Mouse (Mus musculus): ENCODE data around the gene Emilin1. TPM values are rescaled to one million over a fixed set of nuclear protein-coding genes. Genes with fewer than 3 reads are reported as not detected.
A peak's percentile ranks its signal among the peaks of the same experiment; 100 is the strongest.

The Emilin1 gene
- 245 and 257 TPM in 2 replicates for polyA plus RNA-seq (2015; fragmentation: Nextera tagmentation; extraction: Ambion mirVana)

DNA sequence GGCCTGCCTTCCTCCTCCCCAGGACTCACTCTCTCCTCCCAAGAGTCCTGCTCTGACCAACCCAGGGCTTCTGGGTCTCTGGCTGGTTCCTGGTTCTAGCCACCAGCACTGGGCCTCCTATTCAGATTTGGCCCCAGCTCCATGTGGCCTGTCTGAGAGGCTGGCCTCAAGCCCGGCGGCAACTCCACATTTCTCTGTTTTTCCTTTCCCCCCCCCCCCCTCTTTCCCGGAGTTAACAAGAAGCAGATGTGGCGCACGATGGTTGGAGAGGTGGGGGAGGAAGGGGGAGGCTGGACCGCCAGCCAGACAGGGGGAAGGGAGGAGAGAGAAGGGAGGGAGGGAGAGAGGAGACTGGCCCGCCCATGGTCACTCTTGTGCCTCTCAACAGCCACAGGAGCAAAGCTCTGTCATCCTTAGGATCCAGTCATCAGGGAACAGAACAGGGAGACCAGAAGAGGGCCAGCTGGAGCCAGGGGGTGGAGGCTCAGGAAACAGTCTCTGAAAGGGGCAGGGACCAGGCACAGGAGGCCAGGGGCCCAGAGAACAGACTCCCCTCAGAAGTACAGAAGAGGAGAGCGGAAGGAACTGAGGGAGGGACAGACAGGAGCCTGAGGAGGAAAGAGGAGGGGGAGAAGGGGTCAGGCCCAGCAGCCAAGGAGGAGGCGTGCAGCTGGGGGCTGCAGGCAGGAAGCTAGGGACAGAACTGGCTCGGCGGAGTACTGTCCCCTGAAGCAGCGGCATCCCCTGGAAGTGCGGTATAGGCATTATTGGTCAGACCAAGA, at the start of gene Emilin1:
Emilin1 (plus strand) TSS at position 343 of the 782 bp plus-strand sequence.
- Histone ChIP-seq H3K9me3 (replicated peaks; ENCODE audit: control insufficient read depth, low read length) (no peaks in the 10 kb centered on the region), H3K27me3 (ENCODE audit: control insufficient read depth, insufficient read depth, low read length) (no peaks in the 10 kb centered on the region), H3K27ac (ENCODE audit: low read length) (peak within 1 kb of the TSS; percentile 98), H3K9ac (ENCODE audit: low read length) (peak within 1 kb of the TSS; percentile 74), H3K4me1 (ENCODE audit: control insufficient read depth, insufficient read depth, low read length) (peaks cover 46% of the 10 kb centered on the region), H3K4me3 (replicated peaks; ENCODE audit: low read length) (peak within 1 kb of the TSS; percentile 55), H3K4me2 (ENCODE audit: low read depth, low read length) (peak within 1 kb of the TSS; percentile 75), H3K36me3 (ENCODE audit: control insufficient read depth, insufficient read depth, low read length) (no peaks in the 10 kb centered on the region)
- 23% methylated on average over 13 of the region's 13 CpGs for WGBS
- ATAC-seq (ENCODE audit: insufficient read depth, low FRiP score): peak; percentile 85

DNA sequence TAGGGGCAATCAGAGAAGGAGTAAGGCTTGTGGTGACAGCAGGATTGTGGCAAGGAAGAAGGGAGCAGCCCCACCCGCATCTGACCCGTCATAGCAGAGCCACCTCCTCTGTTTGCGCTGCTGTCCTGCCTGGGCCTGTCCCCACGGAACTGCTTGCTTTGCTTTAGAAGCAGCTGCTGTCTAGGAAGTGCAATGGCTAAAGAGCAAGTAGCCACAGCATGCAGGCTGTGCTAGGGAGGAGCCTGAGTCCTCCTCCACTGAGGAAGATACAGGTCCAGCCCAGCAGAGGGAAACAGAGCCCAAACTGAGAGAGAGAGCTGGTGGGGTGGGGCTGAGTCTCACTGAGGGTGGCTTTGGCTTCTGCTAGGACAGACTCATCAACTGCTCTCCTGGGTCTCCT, 49.4 kb upstream of the Emilin1 start:
- Histone ChIP-seq H3K9ac (ENCODE audit: low read length) (0 out of 2 replicates have a peak overlapping the region, but pooled peaks have one; percentile 13), H3K9me3 (replicated peaks; ENCODE audit: control insufficient read depth, low read length) (no peaks in the 10 kb centered on the region), H3K27ac (ENCODE audit: low read length) (no peak overlapping the region), H3K27me3 (ENCODE audit: control insufficient read depth, insufficient read depth, low read length) (no peaks in the 10 kb centered on the region), H3K36me3 (ENCODE audit: control insufficient read depth, insufficient read depth, low read length) (no peaks in the 10 kb centered on the region), H3K4me3 (replicated peaks; ENCODE audit: low read length) (no peak overlapping the region), H3K4me2 (ENCODE audit: low read depth, low read length) (no peak overlapping the region), H3K4me1 (ENCODE audit: control insufficient read depth, insufficient read depth, low read length) (0 out of 2 replicates have a peak, but pooled peaks cover 4% of the 10 kb centered on the region)
- WGBS: 48% methylated on average over 4 of the region's 4 CpGs
- ATAC-seq (ENCODE audit: insufficient read depth, low FRiP score): peak; percentile 63

DNA sequence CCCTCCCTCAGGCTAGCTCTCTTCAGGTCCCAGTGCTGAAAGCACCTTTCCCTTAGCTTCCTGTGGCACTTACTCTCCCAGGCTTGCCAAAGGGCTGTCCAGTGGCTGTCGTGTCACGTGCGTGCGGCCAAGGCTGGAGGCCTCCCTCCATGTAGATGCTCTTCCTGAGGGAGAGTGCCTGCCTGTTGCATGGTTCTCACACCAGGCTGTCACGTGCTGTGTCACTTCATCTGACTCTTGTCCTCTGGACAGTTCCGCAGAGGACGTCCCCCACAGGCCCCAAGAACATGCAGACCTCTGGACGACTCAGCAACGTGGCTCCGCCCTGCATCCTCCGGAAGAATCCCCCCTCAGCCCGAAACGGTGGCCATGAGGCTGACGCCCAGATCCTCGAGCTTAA, 48.9 kb upstream of the Emilin1 start:
- Histone ChIP-seq H3K27ac (ENCODE audit: low read length) (no peak overlapping the region), H3K36me3 (ENCODE audit: control insufficient read depth, insufficient read depth, low read length) (no peaks in the 10 kb centered on the region), H3K9ac (ENCODE audit: low read length) (no peak overlapping the region), H3K9me3 (replicated peaks; ENCODE audit: control insufficient read depth, low read length) (no peaks in the 10 kb centered on the region), H3K4me2 (ENCODE audit: low read depth, low read length) (no peak overlapping the region), H3K27me3 (ENCODE audit: control insufficient read depth, insufficient read depth, low read length) (no peaks in the 10 kb centered on the region), H3K4me3 (replicated peaks; ENCODE audit: low read length) (no peak overlapping the region), H3K4me1 (ENCODE audit: control insufficient read depth, insufficient read depth, low read length) (0 out of 2 replicates have a peak, but pooled peaks cover 4% of the 10 kb centered on the region)
- no peak for ATAC-seq (ENCODE audit: insufficient read depth, low FRiP score)
- WGBS: 49% methylated on average over 15 of the region's 15 CpGs

DNA sequence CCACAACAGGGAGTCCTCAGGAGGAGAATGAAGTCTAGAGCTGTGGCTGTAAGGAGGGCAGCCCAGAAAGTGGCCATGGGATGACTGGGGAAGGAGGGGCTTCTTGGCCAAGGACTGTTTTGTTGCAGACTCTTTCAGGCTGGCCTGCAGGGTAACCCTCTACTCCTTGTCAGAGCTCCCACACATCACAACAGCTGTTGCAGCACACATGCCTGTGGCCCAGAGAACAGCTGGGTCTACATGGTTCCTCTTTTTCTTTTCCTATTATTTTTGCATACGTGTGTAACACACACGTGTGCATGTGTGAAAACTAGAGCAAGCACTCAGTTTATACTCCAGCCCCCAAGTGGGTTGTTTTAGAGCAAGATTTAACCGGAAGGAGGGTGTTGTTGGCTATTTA, 46.3 kb upstream of the Emilin1 start:
- H3K9me3 ChIP-seq (replicated peaks; ENCODE audit: control insufficient read depth, low read length): no peaks in the 10 kb centered on the region
- no peak for ATAC-seq (ENCODE audit: insufficient read depth, low FRiP score)
- no peak overlapping the region for H3K4me2 ChIP-seq (ENCODE audit: low read depth, low read length)
- H3K4me1 ChIP-seq (ENCODE audit: control insufficient read depth, insufficient read depth, low read length): peaks cover 10% of the 10 kb centered on the region
- 79% methylated on average over 3 of the region's 3 CpGs for WGBS
- H3K36me3 ChIP-seq (ENCODE audit: control insufficient read depth, insufficient read depth, low read length): no peaks in the 10 kb centered on the region
- H3K27ac ChIP-seq (ENCODE audit: low read length): no peak overlapping the region
- no peaks in the 10 kb centered on the region for H3K27me3 ChIP-seq (ENCODE audit: control insufficient read depth, insufficient read depth, low read length)
- no peak overlapping the region for H3K9ac ChIP-seq (ENCODE audit: low read length)
- H3K4me3 ChIP-seq (replicated peaks; ENCODE audit: low read length): no peak overlapping the region

DNA sequence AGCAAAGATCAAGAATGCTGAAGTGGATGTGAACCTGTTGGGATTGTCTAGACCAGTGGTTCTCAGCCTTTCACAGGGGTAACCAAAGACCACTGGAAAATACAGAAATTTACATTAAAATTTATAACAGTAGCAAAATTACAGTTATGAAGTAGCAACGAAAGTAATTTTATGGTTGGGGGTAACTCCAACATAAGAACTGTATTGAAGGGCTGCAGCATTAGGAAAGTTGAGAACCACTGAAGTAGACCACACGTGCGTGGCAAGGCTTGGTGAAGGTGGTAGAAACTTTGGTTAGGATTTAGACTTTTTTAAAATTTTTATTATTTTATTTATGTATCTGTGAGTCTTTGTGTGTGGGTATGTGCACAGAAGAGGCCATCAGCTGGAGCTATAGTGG, 45.5 kb upstream of the Emilin1 start, which contains the start of gene Tmem214:
Tmem214 (plus strand) TSS at position 301 of the 400 bp plus-strand sequence.
- no peak within 1 kb of the TSS for H3K4me3 ChIP-seq (replicated peaks; ENCODE audit: low read length)
- ATAC-seq (ENCODE audit: insufficient read depth, low FRiP score): no peak
- H3K9me3 ChIP-seq (replicated peaks; ENCODE audit: control insufficient read depth, low read length): no peaks in the 10 kb centered on the region
- H3K4me1 ChIP-seq (ENCODE audit: control insufficient read depth, insufficient read depth, low read length): peaks cover 10% of the 10 kb centered on the region
- peaks cover under 1% of the 10 kb centered on the region; the same call in 1 of the 2 replicates for H3K36me3 ChIP-seq (ENCODE audit: control insufficient read depth, insufficient read depth, low read length)
- H3K4me2 ChIP-seq (ENCODE audit: low read depth, low read length): 0 out of 2 replicates have a peak within 1 kb of the TSS, but pooled peaks have one; percentile 54
- no peaks in the 10 kb centered on the region for H3K27me3 ChIP-seq (ENCODE audit: control insufficient read depth, insufficient read depth, low read length)
- peak within 1 kb of the TSS; percentile 96; the same call in 1 of the 2 replicates for H3K9ac ChIP-seq (ENCODE audit: low read length)
- WGBS: 95% methylated on average over 3 of the region's 3 CpGs
- no peak within 1 kb of the TSS for H3K27ac ChIP-seq (ENCODE audit: low read length)

DNA sequence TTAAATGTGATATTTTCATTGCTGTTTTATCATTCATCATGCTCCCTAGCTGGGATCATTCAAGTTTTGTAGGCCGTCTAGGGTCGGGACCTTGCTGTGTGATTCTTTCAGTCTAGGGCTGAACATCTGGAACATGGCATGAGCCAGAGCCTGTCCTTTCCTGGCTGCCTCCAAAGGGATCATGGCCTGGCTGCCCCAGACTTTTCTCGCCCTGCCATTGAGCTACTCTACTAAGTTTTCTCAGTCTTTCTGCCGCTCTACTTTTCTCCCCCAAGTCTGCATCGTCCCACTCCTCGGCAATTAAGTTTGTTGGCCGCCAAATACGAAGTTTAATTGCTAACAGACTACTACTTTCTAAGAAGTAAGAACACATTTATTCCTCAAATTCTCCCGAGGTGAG, 44.2 kb upstream of the Emilin1 start:
- H3K4me3 ChIP-seq (replicated peaks; ENCODE audit: low read length): peak overlapping the region; percentile 97
- peak overlapping the region; percentile 54 for H3K4me2 ChIP-seq (ENCODE audit: low read depth, low read length)
- H3K36me3 ChIP-seq (ENCODE audit: control insufficient read depth, insufficient read depth, low read length): peaks cover 6% of the 10 kb centered on the region; the same call in 1 of the 2 replicates
- peaks cover 10% of the 10 kb centered on the region for H3K4me1 ChIP-seq (ENCODE audit: control insufficient read depth, insufficient read depth, low read length)
- H3K27ac ChIP-seq (ENCODE audit: low read length): peak overlapping the region; percentile 25; the same call in 1 of the 2 replicates
- peak overlapping the region; percentile 96 for H3K9ac ChIP-seq (ENCODE audit: low read length)
- no peaks in the 10 kb centered on the region for H3K9me3 ChIP-seq (replicated peaks; ENCODE audit: control insufficient read depth, low read length)
- H3K27me3 ChIP-seq (ENCODE audit: control insufficient read depth, insufficient read depth, low read length): no peaks in the 10 kb centered on the region
- WGBS: 15% methylated on average over 9 of the region's 9 CpGs
- ATAC-seq (ENCODE audit: insufficient read depth, low FRiP score): no peak

DNA sequence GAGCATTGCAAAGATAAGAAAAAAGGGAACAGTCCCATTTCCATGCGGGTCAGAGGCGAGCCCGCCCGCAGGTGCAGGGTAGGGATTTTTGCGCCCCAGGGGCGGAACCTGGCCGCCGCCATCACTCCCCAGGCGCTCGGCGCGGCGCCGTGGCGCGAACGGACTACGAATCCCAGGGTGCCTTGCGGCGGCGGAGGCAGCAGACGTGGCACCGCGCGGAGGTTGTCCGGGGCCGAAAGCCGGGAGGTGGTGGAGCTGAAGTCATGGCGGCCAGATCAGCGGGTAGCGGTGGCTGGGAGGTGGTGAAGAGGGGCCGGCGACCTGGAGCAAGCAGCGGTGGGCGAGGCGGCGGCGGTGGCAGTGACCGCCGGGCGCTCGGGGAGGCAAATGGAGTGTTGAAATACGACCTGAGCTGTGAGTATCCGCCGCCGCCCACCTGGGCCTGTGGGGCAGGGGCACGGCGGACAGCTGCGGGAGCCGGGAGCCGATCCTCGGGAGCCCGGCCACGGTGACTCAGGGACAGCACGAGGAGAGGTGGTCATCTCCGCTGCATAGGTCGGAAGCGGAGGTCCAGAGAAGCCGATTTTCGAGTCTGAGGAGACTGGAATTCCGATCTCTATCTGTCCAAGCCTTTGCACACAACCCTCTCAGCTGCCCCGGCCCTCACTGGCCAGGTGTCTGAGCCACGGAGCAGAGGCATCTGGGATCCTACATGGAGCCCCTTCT, 43.6 kb upstream of the Emilin1 start:
- Histone ChIP-seq H3K9me3 (replicated peaks; ENCODE audit: control insufficient read depth, low read length) (no peaks in the 10 kb centered on the region), H3K27me3 (ENCODE audit: control insufficient read depth, insufficient read depth, low read length) (no peaks in the 10 kb centered on the region), H3K4me2 (ENCODE audit: low read depth, low read length) (peak overlapping the region; percentile 86), H3K4me3 (replicated peaks; ENCODE audit: low read length) (peak overlapping the region; percentile 97), H3K4me1 (ENCODE audit: control insufficient read depth, insufficient read depth, low read length) (peaks cover 6% of the 10 kb centered on the region), H3K36me3 (ENCODE audit: control insufficient read depth, insufficient read depth, low read length) (peaks cover 12% of the 10 kb centered on the region), H3K27ac (ENCODE audit: low read length) (peak overlapping the region; percentile 71), H3K9ac (ENCODE audit: low read length) (peak overlapping the region; percentile 96)
- WGBS: under 1% methylated on average over 63 of the region's 63 CpGs
- ATAC-seq (ENCODE audit: insufficient read depth, low FRiP score): peak; percentile 94

DNA sequence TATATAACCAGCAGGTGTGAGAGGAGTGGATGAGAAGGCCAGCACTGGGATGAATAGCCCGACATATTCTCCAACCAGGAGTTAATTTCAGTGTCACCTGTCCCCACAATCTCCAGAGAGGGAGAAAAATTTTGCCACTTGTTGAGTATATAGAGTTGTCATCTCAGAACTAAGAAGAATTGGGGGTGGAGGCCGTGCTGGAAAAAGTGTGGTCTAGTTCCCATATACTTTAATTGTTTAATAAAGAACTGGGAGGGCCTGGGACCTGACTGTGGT, 43.1 kb upstream of the Emilin1 start:
- ATAC-seq (ENCODE audit: insufficient read depth, low FRiP score): no peak
- Histone ChIP-seq H3K36me3 (ENCODE audit: control insufficient read depth, insufficient read depth, low read length) (peaks cover 16% of the 10 kb centered on the region), H3K4me2 (ENCODE audit: low read depth, low read length) (peak overlapping the region; percentile 86)

DNA sequence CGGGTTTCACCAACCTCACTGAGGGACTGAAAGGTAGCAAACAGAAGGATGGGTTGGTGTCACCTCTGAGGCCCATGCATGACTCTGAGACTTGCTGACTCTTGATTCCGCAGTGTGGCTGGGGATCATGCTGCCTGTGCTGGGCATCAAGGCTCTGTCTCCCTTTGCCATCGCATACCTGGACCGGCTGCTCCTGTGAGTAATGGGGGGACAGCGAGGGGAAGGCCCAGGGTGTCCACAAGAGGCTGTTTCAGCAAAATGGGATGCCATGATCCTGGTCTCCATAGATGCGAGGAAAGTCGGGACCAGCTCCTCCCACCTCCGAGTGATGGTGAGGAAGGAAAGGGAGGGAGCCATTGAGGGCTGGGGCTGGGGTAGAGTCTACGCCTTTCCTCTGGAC, 40.6 kb upstream of the Emilin1 start:
- no peaks in the 10 kb centered on the region for H3K9me3 ChIP-seq (replicated peaks; ENCODE audit: control insufficient read depth, low read length)
- no peak overlapping the region for H3K4me3 ChIP-seq (replicated peaks; ENCODE audit: low read length)
- no peaks in the 10 kb centered on the region for H3K27me3 ChIP-seq (ENCODE audit: control insufficient read depth, insufficient read depth, low read length)
- no peak overlapping the region for H3K4me2 ChIP-seq (ENCODE audit: low read depth, low read length)
- peaks cover 23% of the 10 kb centered on the region for H3K36me3 ChIP-seq (ENCODE audit: control insufficient read depth, insufficient read depth, low read length)
- 92% methylated on average over 9 of the region's 9 CpGs for WGBS
- no peak overlapping the region for H3K9ac ChIP-seq (ENCODE audit: low read length)
- H3K4me1 ChIP-seq (ENCODE audit: control insufficient read depth, insufficient read depth, low read length): peaks cover 6% of the 10 kb centered on the region
- no peak overlapping the region for H3K27ac ChIP-seq (ENCODE audit: low read length)
- ATAC-seq (ENCODE audit: insufficient read depth, low FRiP score): no peak

More for the DNA sequence above, 43.1 kb upstream of the Emilin1 start:
- peaks cover 6% of the 10 kb centered on the region for H3K4me1 ChIP-seq (ENCODE audit: control insufficient read depth, insufficient read depth, low read length)
- 14% methylated on average over 2 of the region's 2 CpGs for WGBS
- no peaks in the 10 kb centered on the region for H3K9me3 ChIP-seq (replicated peaks; ENCODE audit: control insufficient read depth, low read length)
- no peaks in the 10 kb centered on the region for H3K27me3 ChIP-seq (ENCODE audit: control insufficient read depth, insufficient read depth, low read length)
- peak overlapping the region; percentile 71 for H3K27ac ChIP-seq (ENCODE audit: low read length)
- peak overlapping the region; percentile 96 for H3K9ac ChIP-seq (ENCODE audit: low read length)
- H3K4me3 ChIP-seq (replicated peaks; ENCODE audit: low read length): peak overlapping the region; percentile 97
